Mouse (Mus musculus) stomach, embryonic 14.5 days (tissue): Measurements from ENCODE around the gene Mcrip2. TPM values are rescaled to one million over a fixed set of nuclear protein-coding genes. Genes with fewer than 3 reads are reported as not detected.

Experiments used
- ATAC-seq: fragments of 200-750 bp; cut with Nextera tagmentation; 2 replicates; pipeline ENCODE4 v1.8.0; 2017; ENCODE audit warnings: low read depth, moderate TSS enrichment; ENCODE audit not compliant: insufficient number of reproducible peaks, insufficient read depth, low FRiP score
- H3K27ac ChIP-seq: fragments of 300-500 bp; sonication (generic); 2 replicates; pipeline ENCODE4 v1.5.1; 2014; ENCODE audit warnings: mild to moderate bottlenecking, low read length, moderate library complexity, mixed read lengths
- H3K27me3 ChIP-seq: fragments of 300-500 bp; sonication (generic); 2 replicates; pipeline ENCODE4 v1.6.1; 2014; ENCODE audit warnings: low read length, control low read depth, mixed read lengths; ENCODE audit not compliant: control insufficient read depth, insufficient read depth
- H3K36me3 ChIP-seq: fragments of 300-500 bp; sonication (generic); 2 replicates; pipeline ENCODE4 v1.6.1; 2014; ENCODE audit warnings: mild to moderate bottlenecking, control low read depth, low read length, moderate library complexity, mixed read lengths; ENCODE audit not compliant: control insufficient read depth, insufficient read depth
- H3K4me1 ChIP-seq: fragments of 300-500 bp; sonication (generic); 2 replicates; pipeline ENCODE4 v1.6.1; 2014; ENCODE audit warnings: low read length, control low read depth, mixed read lengths; ENCODE audit not compliant: control insufficient read depth, insufficient read depth
- H3K4me2 ChIP-seq: fragments of 300-500 bp; sonication (generic); replicated peaks from 2 replicates; pipeline ENCODE4 v1.6.1; 2014; ENCODE audit warnings: low read depth, low read length, control low read depth
- H3K4me3 ChIP-seq: fragments of 300-500 bp; sonication (generic); 2 replicates; pipeline ENCODE4 v1.5.1; 2014; ENCODE audit warnings: low read depth, low read length, control low read depth
- H3K9ac ChIP-seq: fragments of 300-500 bp; sonication (generic); replicated peaks from 2 replicates; pipeline ENCODE4 v1.6.1; 2014; ENCODE audit warnings: low read depth, mild to moderate bottlenecking, control low read depth, low read length, moderate library complexity, mixed read lengths
- H3K9me3 ChIP-seq: fragments of 300-500 bp; sonication (generic); 2 replicates; pipeline ENCODE4 v1.6.1; 2016; ENCODE audit warnings: low read depth, low read length, control low read depth; ENCODE audit not compliant: control insufficient read depth
- WGBS: fragments of 180-500 bp; shearing (Covaris S2); extraction: QIAGEN DNeasy Blood & Tissue Kit; methylation state at CpG from one replicate; pipeline ENCODE4 v1.1.7; 2014; 5-methylcytosine and 5-hydroxymethylcytosine counted together
- polyA plus RNA-seq: library from polyadenylated mRNA; unstranded; fragments of >200 nt; fragmentation: Nextera tagmentation; extraction: Ambion mirVana; gene quantifications from 2 replicates; pipeline ENCODE4 v1.2.1, GENCODE M21; 2014

Gene Mcrip2
- polyA plus RNA-seq, 1 experiment from 2014 or later, result 23.3 TPM

DNA sequence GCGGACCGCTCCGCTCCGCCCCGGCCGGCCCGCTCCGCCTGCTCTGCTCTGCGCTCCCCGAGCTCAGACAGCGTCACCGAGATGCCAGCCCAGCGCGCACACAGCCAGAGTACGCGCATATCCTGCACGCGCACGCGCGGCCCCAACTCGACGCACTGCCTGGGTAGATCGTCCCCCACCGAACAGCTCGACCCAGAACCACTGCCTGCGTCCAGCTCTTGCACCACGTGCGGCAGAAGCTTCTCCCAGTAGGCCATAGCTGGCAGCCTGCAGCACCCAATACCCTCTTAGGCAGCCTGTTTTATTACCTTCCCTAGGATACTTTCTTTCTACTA, 31.5 kb downstream of the Mcrip2 start, which contains the start of gene Rhbdl1:
Gene Rhbdl1 (minus strand): TSS at position 220 of the 335 bp plus-strand sequence.
- Histone ChIP-seq H3K4me1 (peaks cover 37% of the 10 kb centered on the region), H3K27me3 (no peaks in the 10 kb centered on the region), H3K4me3 (peak within 1 kb of the TSS; percentile 20), H3K36me3 (peaks cover 48% of the 10 kb centered on the region), H3K9me3 (no peaks in the 10 kb centered on the region), H3K4me2 (peak within 1 kb of the TSS; percentile 52), H3K9ac (no peak within 1 kb of the TSS; the same call in 1 of the 2 replicates), H3K27ac (peak within 1 kb of the TSS; percentile 48; the same call in 1 of the 2 replicates)
- ATAC-seq, result no peak
- WGBS, result 5% methylated on average over 29 of the region's 29 CpGs

DNA sequence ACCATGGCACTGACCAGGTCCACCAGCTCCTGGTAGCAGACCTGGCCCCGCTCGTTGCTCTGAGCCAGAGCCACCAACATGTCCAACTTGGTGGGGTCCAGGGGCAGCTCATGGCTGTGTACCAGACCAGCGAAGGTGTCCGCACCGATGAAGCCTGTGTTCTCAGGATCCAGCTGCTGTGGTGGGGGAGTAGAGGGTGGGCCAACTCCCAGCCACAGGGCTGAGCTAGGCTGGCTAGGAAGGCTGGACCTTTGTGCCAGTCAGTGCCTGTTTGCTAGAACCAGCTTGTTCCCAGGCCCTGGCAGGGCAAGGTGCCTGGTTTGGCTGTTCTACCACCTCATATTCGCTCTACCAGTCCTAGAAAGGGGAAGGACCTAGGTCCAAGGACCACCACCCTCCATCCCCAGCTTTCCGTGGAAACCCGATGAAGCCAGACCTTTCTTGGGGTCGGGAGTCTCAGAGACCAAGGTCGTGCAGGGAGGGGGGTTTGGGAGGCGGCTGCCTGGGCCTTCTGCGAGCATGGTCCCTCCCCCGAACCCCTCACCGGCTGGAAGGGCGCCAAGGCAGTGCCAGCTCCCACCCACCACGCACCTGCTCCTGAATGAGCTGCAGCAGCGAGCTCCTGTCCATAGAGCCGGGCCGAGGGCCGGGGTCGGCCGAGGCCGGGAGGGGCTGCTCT, 32.0 kb downstream of the Mcrip2 start:
- H3K4me2 ChIP-seq, result peak overlapping the region; percentile 52
- H3K36me3 ChIP-seq, result peaks cover 43% of the 10 kb centered on the region
- no peaks in the 10 kb centered on the region for H3K27me3 ChIP-seq
- no peaks in the 10 kb centered on the region for H3K9me3 ChIP-seq
- ATAC-seq, result no peak
- peak overlapping the region; percentile 20 for H3K4me3 ChIP-seq
- WGBS, result 22% methylated on average over 20 of the region's 23 CpGs
- H3K4me1 ChIP-seq, result peaks cover 40% of the 10 kb centered on the region
- H3K9ac ChIP-seq, result no peak overlapping the region; the same call in 1 of the 2 replicates
- H3K27ac ChIP-seq, result 0 out of 2 replicates have a peak overlapping the region, but pooled peaks have one; percentile 35

DNA sequence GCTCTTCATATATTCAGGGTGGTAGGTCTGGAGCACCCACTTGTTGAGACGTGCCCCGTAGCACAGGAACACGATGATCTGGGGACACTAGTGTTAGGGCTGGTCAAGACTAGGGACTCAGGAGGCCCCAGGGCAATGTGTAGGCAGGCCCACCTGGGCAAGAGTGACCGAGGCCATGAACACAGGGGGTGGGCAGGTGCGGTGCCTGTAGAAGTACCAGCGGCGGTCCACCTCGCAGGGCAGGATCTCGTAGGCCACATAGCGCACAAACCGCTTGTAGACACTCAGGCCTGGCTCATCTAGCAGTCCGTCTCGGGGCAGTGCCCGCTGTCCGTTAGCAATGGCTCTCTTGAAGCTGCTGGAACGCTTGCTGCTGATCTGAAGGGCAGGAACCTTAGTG, 32.7 kb downstream of the Mcrip2 start:
- peak overlapping the region; percentile 52; the same call in 1 of the 2 replicates for H3K4me2 ChIP-seq
- H3K27me3 ChIP-seq, result no peaks in the 10 kb centered on the region
- WGBS, result 93% methylated on average over 16 of the region's 16 CpGs
- no peak overlapping the region for H3K4me3 ChIP-seq
- H3K9me3 ChIP-seq, result no peaks in the 10 kb centered on the region
- ATAC-seq, result no peak
- H3K9ac ChIP-seq, result no peak overlapping the region
- no peak overlapping the region for H3K27ac ChIP-seq
- H3K4me1 ChIP-seq, result peaks cover 46% of the 10 kb centered on the region
- peaks cover 43% of the 10 kb centered on the region for H3K36me3 ChIP-seq

DNA sequence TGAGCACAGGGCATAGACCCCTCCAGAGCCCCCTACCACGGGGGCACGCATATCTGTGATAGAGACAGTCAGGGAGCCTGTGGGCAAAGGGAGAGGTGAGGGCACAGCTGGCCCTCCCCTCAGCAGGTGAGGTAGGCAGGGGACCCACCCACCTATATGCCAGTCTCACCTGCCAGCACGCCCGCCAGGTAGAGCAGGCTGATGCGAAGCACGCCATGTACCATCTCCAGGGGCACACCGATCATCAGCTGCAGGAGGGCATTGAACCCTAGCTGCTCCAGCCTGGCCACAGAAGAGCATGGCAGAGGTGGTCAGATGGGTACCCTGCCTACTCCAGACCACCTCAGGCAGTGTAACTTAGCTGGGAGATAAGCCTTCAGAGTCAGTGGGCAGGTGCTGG, 33.3 kb downstream of the Mcrip2 start:
- peaks cover 42% of the 10 kb centered on the region for H3K36me3 ChIP-seq
- 90% methylated on average over 7 of the region's 7 CpGs for WGBS
- H3K4me1 ChIP-seq, result peaks cover 48% of the 10 kb centered on the region
- no peak overlapping the region for H3K9ac ChIP-seq
- no peaks in the 10 kb centered on the region for H3K27me3 ChIP-seq
- no peak overlapping the region for H3K4me3 ChIP-seq
- peak overlapping the region; percentile 99; the same call in 1 of the 2 replicates for H3K4me2 ChIP-seq
- no peak overlapping the region for H3K27ac ChIP-seq
- ATAC-seq, result no peak
- no peaks in the 10 kb centered on the region for H3K9me3 ChIP-seq

DNA sequence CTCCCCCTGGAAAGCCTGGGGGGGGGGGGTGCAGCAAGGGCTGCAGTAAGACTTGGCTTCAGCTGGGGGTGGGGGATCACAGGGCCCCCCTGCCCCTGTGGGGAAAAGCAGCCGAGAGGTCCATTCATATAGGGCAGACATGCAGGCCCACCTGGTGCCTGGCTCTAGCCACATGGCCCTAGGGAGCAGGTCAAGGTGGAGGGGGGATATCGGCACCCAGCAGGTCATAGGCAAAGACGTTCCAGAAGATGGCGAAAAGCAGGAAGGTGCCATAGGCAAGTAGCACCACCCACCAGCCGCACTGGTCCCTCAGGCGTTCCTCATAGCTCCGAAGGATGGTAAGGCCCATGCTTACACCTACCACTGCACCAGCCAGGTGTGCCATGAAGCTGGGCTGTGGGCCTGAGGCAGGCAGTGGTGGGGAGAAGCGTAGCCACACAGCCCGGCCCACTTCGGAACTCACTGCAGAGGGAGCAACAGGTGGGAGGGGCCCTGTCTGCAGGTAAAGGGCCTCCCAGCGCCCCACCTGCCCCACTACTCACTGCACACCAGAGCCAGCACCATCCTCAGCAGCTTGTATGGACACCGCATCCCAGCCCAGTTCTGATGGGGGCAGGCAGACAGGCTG, 33.9 kb downstream of the Mcrip2 start:
- Histone ChIP-seq H3K4me1 (peaks cover 52% of the 10 kb centered on the region), H3K27me3 (no peaks in the 10 kb centered on the region), H3K36me3 (peaks cover 40% of the 10 kb centered on the region), H3K27ac (no peak overlapping the region), H3K4me2 (peak overlapping the region; percentile 99), H3K9me3 (no peaks in the 10 kb centered on the region), H3K9ac (peak overlapping the region; percentile 74; the same call in 1 of the 2 replicates), H3K4me3 (peak overlapping the region; percentile 81)
- WGBS, result 77% methylated on average over 12 of the region's 12 CpGs
- no peak for ATAC-seq

DNA sequence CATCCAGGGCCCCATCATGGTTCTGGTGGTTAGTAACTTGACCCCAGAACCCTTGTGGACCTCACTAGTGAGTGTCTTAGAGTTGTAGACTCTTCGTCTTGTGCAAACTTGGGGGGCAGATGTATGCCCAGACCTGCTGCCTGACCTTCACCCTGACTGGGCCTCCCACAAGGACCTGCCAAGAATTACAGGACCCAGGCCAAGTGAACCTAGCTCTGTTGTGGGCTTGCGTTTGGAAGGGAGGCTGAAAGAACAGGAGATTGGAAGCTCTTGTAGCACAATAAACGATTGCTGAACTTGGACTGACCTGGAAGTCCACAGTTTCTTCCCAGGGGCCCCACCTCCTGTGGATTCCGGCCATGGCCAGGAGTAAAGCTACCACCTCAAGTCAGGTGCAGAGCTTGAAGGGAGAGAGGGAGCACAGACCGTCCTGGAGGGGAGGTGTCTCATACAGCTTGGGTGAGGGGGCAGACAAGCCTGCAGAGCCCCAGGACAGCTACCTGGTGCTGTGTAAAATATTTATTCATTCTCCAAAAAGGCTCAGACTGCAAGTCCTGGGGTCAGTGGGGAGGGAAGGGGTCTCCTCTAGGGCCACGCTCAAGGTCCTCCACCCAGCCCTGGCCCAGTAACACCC, 34.5 kb downstream of the Mcrip2 start:
- Histone ChIP-seq H3K4me2 (peak overlapping the region; percentile 99), H3K27me3 (no peaks in the 10 kb centered on the region), H3K9me3 (no peaks in the 10 kb centered on the region), H3K36me3 (peaks cover 36% of the 10 kb centered on the region), H3K27ac (peak overlapping the region; percentile 94; the same call in 1 of the 2 replicates), H3K4me1 (peaks cover 55% of the 10 kb centered on the region), H3K9ac (peak overlapping the region; percentile 74; the same call in 1 of the 2 replicates), H3K4me3 (peak overlapping the region; percentile 81)
- 20% methylated on average over 6 of the region's 6 CpGs for WGBS
- ATAC-seq, result no peak

DNA sequence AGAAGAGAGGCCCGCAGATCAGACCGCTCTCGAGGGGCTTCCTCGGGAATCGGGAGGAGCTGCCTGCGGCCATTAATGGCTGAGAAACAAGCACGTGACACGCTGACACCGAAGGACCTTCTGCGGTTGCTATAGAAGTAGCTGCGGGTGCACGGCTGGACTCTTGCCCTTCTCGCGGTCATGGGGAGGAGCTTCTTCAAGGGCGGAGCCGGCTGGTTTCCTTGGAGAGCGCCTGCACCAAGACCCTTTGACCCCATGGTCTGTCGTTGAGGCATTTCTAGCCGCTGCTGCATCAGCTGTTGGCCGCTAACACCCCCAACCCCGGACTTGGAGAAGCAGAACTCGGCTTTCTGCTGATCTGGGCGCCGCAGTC, 35.3 kb downstream of the Mcrip2 start, which contains the start of gene Stub1:
Gene Stub1 (minus strand): TSS at position 114 of the 373 bp plus-strand sequence.
- ATAC-seq, result peak; percentile 66
- Histone ChIP-seq H3K36me3 (peaks cover 31% of the 10 kb centered on the region), H3K4me2 (peak within 1 kb of the TSS; percentile 99), H3K9ac (peak within 1 kb of the TSS; percentile 74), H3K4me3 (peak within 1 kb of the TSS; percentile 81), H3K27me3 (no peaks in the 10 kb centered on the region), H3K4me1 (peaks cover 58% of the 10 kb centered on the region), H3K9me3 (no peaks in the 10 kb centered on the region), H3K27ac (peak within 1 kb of the TSS; percentile 94)
- under 1% methylated on average over 24 of the region's 24 CpGs for WGBS

DNA sequence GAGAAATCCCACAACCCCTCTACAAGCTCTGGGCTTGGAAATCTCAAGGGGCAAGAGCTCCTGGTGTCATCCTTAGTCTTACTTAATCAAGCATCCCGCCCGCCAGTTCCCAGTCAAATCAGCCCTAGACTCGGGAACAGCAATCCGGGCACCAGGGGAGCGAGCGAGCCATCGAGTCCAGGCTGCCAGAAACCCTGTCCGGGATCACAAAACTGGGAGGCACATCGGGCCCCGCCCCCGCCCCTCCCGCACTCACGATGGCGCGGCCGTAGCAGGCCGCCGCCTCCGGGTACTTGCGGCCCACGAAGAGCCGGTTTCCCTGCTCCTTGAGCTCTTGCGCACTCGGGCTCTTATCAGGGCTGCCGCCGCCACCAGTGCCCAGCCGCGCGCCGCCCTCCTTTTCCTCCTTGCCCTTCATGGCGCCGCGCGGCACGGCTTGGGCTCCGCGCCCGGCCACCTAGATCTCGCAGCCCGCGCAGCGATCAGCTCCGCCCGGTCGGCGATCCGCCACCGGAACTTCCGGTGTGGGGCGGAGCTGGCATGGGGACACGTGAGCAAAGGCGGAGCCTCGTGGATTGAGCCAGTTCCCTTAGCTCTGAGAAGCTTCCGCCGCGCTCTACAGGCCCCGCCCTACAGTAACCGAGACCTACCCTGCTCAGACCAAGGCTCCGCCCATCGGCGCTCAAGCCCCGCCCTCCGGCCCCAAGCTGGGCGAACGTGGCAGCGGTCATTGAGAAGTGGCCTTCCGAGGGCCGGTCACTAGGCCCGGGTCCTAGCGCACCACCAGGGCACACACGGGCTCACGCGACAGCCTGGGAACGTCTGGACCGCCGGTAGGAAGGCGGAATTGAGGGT, 35.9 kb downstream of the Mcrip2 start:
- under 1% methylated on average over 70 of the region's 77 CpGs for WGBS
- peak overlapping the region; percentile 81 for H3K4me3 ChIP-seq
- H3K27me3 ChIP-seq, result no peaks in the 10 kb centered on the region
- H3K4me2 ChIP-seq, result peak overlapping the region; percentile 99
- peak; percentile 87 for ATAC-seq
- no peaks in the 10 kb centered on the region for H3K9me3 ChIP-seq
- peak overlapping the region; percentile 94 for H3K27ac ChIP-seq
- peaks cover 25% of the 10 kb centered on the region for H3K36me3 ChIP-seq
- peaks cover 60% of the 10 kb centered on the region for H3K4me1 ChIP-seq
- peak overlapping the region; percentile 74 for H3K9ac ChIP-seq
